ENCODE assay signal across 7 mouse cellular contexts in the genomic region with DNA sequence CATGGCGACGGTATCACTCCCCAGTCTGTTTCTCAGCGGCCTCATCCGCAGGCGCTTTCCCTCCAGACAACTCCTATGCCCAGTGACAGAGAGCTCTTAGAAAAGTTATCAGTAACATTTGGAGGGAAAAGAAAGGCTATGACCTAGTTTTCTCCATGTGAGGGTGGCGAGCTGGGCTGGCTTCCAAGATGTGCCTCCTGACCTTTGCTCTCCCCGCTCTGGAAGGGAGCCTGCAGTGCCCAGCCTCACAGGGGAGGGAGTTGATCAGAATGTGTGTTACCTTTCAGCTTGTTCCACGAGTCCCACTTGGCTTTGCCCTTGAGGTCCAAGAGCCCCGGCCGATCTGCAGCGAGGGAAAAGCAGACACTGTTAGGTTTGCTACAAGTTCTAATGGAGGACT. TPM values are rescaled to one million over a fixed set of nuclear protein-coding genes. Genes with fewer than 3 reads are reported as not detected.
DNase-seq lines count a peak whose midpoint lies in the region; ATAC-seq and TF ChIP-seq lines count a peak whose summit lies in the region.

No protein-coding gene starts in this region.

- peak; percentile 20 for DNase-seq in lung, adult 2 months
- no peak for DNase-seq in lung, postnatal 10 days
- DNase-seq in forebrain, embryonic 10.5 days (ENCODE audit: extremely low spot score, low spot score): no peak
- no peak for DNase-seq in retina, postnatal 1 day
- DNase-seq in layer of hippocampus, postnatal 25 days (ENCODE audit: extremely low spot score in 1 of 2, low spot score in 1 of 2): no peak

- H3K9me3 ChIP-seq in forebrain, embryonic 10.5 days: peaks cover 8% of the 10 kb centered on the region
- peaks cover 4% of the 10 kb centered on the region for H3K9me3 ChIP-seq in hindbrain, embryonic 16.5 days (ENCODE audit: control insufficient read depth, low read length)
- no peaks in the 10 kb centered on the region for H3K9me3 ChIP-seq in neural tube, embryonic 14.5 days (ENCODE audit: control insufficient read depth, low read length)

- peak overlapping the region; percentile 32; the same call in 1 of the 2 replicates for H3K27ac ChIP-seq in forebrain, embryonic 10.5 days
- H3K27ac ChIP-seq in hindbrain, embryonic 16.5 days (ENCODE audit: low read depth, low read length): peak overlapping the region; percentile 82
- H3K27ac ChIP-seq in neural tube, embryonic 14.5 days (ENCODE audit: low read depth, low read length): peak overlapping the region; percentile 71

- H3K36me3 ChIP-seq in forebrain, embryonic 10.5 days (replicated peaks): peaks cover 84% of the 10 kb centered on the region
- H3K36me3 ChIP-seq in hindbrain, embryonic 16.5 days (ENCODE audit: control insufficient read depth, insufficient read depth, low read length): peaks cover 24% of the 10 kb centered on the region
- H3K36me3 ChIP-seq in neural tube, embryonic 14.5 days (ENCODE audit: control insufficient read depth, insufficient read depth, low read length): peaks cover 15% of the 10 kb centered on the region; the same call in 1 of the 2 replicates

- H3K9ac ChIP-seq in hindbrain, embryonic 16.5 days (ENCODE audit: low read depth, low read length): no peak overlapping the region
- H3K9ac ChIP-seq in neural tube, embryonic 14.5 days (replicated peaks; ENCODE audit: low read depth, low read length): no peak overlapping the region

- H3K27me3 ChIP-seq in forebrain, embryonic 10.5 days (ENCODE audit: poor library complexity, severe bottlenecking): no peaks in the 10 kb centered on the region
- H3K27me3 ChIP-seq in hindbrain, embryonic 16.5 days (replicated peaks; ENCODE audit: control insufficient read depth, insufficient read depth, low read length): no peaks in the 10 kb centered on the region
- H3K27me3 ChIP-seq in neural tube, embryonic 14.5 days (ENCODE audit: control insufficient read depth, insufficient read depth, low read length): no peaks in the 10 kb centered on the region

- H3K4me3 ChIP-seq in lung, adult 2 months (replicated peaks; ENCODE audit: extremely low read depth, low read depth, low read length): no peak overlapping the region
- H3K4me3 ChIP-seq in forebrain, embryonic 10.5 days: no peak overlapping the region
- no peak overlapping the region; the same call in 1 of the 2 replicates for H3K4me3 ChIP-seq in hindbrain, embryonic 16.5 days (ENCODE audit: low read length)
- H3K4me3 ChIP-seq in neural tube, embryonic 14.5 days (ENCODE audit: low read depth, low read length): no peak overlapping the region

- WGBS in lung, adult 2 months: 65% methylated on average over 11 of the region's 11 CpGs
- WGBS in forebrain, embryonic 10.5 days: 86% methylated on average over 11 of the region's 11 CpGs
- 69% methylated on average over 11 of the region's 11 CpGs for WGBS in hindbrain, embryonic 16.5 days
- 56% methylated on average over 11 of the region's 11 CpGs for WGBS in neural tube, embryonic 14.5 days

- no peak for TF ChIP-seq POLR2A in lung, adult 2 months (IDR thresholded peaks at IDR 0.05; ENCODE audit: borderline replicate concordance, extremely low read depth, low read depth, low read length)

- H3K4me2 ChIP-seq in hindbrain, embryonic 16.5 days (ENCODE audit: low read length): peak overlapping the region; percentile 31
- H3K4me2 ChIP-seq in neural tube, embryonic 14.5 days (ENCODE audit: low read depth, low read length): peak overlapping the region; percentile 19; the same call in 1 of the 2 replicates

- no peak for TF ChIP-seq CTCF in lung, adult 2 months (IDR thresholded peaks at IDR 0.05; ENCODE audit: insufficient read depth, low read length)

- peaks cover 12% of the 10 kb centered on the region for H3K4me1 ChIP-seq in lung, adult 2 months (ENCODE audit: control insufficient read depth, insufficient read depth, low read length)
- peaks cover 34% of the 10 kb centered on the region for H3K4me1 ChIP-seq in forebrain, embryonic 10.5 days
- peaks cover 14% of the 10 kb centered on the region for H3K4me1 ChIP-seq in hindbrain, embryonic 16.5 days (ENCODE audit: control insufficient read depth, insufficient read depth, low read depth, low read length)
- peaks cover 7% of the 10 kb centered on the region; the same call in 1 of the 2 replicates for H3K4me1 ChIP-seq in neural tube, embryonic 14.5 days (ENCODE audit: control insufficient read depth, insufficient read depth, low read length)

- ATAC-seq in hindbrain, embryonic 16.5 days: peak; percentile 5
- no peak for ATAC-seq in neural tube, embryonic 14.5 days (ENCODE audit: low read depth)

RNA-seq across cellular contexts. Expression of a gene that starts 4.8 kb away (rescaled TPM):
- 193 and 281 TPM in 2 replicates for polyA plus RNA-seq in lung, adult 2 months (2012; rRNA removed)
- polyA plus RNA-seq in forebrain, embryonic 10.5 days (2016; fragmentation: Nextera tagmentation; extraction: Ambion mirVana): 797 and 870 TPM in 2 replicates
- polyA plus RNA-seq in hindbrain, embryonic 16.5 days (2015; fragmentation: Nextera tagmentation; extraction: Ambion mirVana): 1,503 and 1,756 TPM in 2 replicates
- polyA plus RNA-seq in neural tube, embryonic 14.5 days (2014; fragmentation: Nextera tagmentation; extraction: Ambion mirVana): 1,841 and 1,897 TPM in 2 replicates
- total RNA-seq in layer of hippocampus, postnatal 25 days (2021): 100 to 1,000 TPM; 387 to 439 TPM

RNA-seq across cellular contexts. Expression of a gene that starts 4.9 kb away (rescaled TPM):
- 1.5 and 1.7 TPM in 2 replicates for polyA plus RNA-seq in lung, adult 2 months (2012; rRNA removed)
- polyA plus RNA-seq in forebrain, embryonic 10.5 days (2016; fragmentation: Nextera tagmentation; extraction: Ambion mirVana): 21.6 and 22.7 TPM in 2 replicates
- polyA plus RNA-seq in hindbrain, embryonic 16.5 days (2015; fragmentation: Nextera tagmentation; extraction: Ambion mirVana): 9.3 and 13.3 TPM in 2 replicates
- polyA plus RNA-seq in neural tube, embryonic 14.5 days (2014; fragmentation: Nextera tagmentation; extraction: Ambion mirVana): 17.3 and 18.9 TPM in 2 replicates
- 10 to 100 TPM in 1 of 2 experiments, 1 to 10 TPM in 1; 9.2 to 10.1 TPM for total RNA-seq in layer of hippocampus, postnatal 25 days (2021)

RNA-seq across cellular contexts. Expression of a gene that starts 42.2 kb away (rescaled TPM):
- polyA plus RNA-seq in lung, adult 2 months (2012; rRNA removed): 78.9 and 80.0 TPM in 2 replicates
- 6.7 TPM in 2 replicates for polyA plus RNA-seq in forebrain, embryonic 10.5 days (2016; fragmentation: Nextera tagmentation; extraction: Ambion mirVana)
- 7.7 and 10.1 TPM in 2 replicates for polyA plus RNA-seq in hindbrain, embryonic 16.5 days (2015; fragmentation: Nextera tagmentation; extraction: Ambion mirVana)
- 2.6 and 9.0 TPM in 2 replicates for polyA plus RNA-seq in neural tube, embryonic 14.5 days (2014; fragmentation: Nextera tagmentation; extraction: Ambion mirVana)
- 1 to 10 TPM in 1 of 2 experiments, under 1 TPM in 1; 0.94 to 1.1 TPM for total RNA-seq in layer of hippocampus, postnatal 25 days (2021)

Comparison
In these comparisons a context has a peak if more than half of its experiments do, and no peak if none do; other contexts are left out.
1. H3K27ac ChIP-seq: peak in every context shown above with its lines; median percentile 82 in hindbrain, embryonic 16.5 days; 71 in neural tube, embryonic 14.5 days; 32 in forebrain, embryonic 10.5 days.